Mouse (Mus musculus): Measurements from ENCODE around the gene Lpxn. TPM values are rescaled to one million over a fixed set of nuclear protein-coding genes. Genes with fewer than 3 reads are reported as not detected.

Lpxn gene
- 2.4 and 2.7 TPM in 2 replicates for polyA plus RNA-seq (2012; rRNA removed)

GRCm38 (mm10) chr19:12795511-12796327, at the start of gene Lpxn, which contains the start of gene Zfp91:
Gene Lpxn, plus strand, starts transcription at chr19:12796193.
Gene Zfp91, minus strand, starts transcription at chr19:12796126.

GRCm38 (mm10) chr19:12765308-12765707, 30.7 kb upstream of the Lpxn start, which contains the start of gene Cntf:
Gene Cntf, minus strand, starts transcription at chr19:12765632.

DNA sequence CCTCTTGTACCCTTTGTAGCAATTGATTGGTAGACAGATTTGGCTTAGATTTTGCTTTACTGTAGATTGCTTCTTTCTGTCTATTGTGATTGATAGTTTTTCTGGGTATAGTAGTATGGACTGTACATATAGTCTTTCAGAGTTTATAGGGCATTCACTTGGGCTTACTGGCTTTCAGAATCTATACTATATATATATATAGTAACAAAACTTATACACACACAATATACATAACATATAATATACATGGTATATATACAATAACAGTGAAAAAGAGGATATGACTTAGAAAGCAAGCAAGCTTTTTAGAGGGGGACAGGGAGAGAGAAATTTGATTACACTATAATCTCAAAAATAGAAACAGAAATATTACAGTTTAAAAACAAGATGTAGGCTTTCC, 50.4 kb downstream of the Lpxn start, which contains the start of gene Gm5244:
Gene Gm5244 (plus strand): TSS at position 301 of the 400 bp plus-strand sequence.

GRCm38 (mm10) chr19:12856983-12857382, 61.0 kb downstream of the Lpxn start, which contains the start of gene Olfr1444:
Gene Olfr1444, plus strand, starts transcription at chr19:12857283.

Other genes with a start within 250 kb of the Lpxn start
- 0.09 TPM in 1 of 2 replicates, not detected in the other for gene Gm4952, start 196.2 kb upstream of the Lpxn start, polyA plus RNA-seq (2012; rRNA removed)
- not detected in 2 replicates for gene Glyat, start 162.9 kb upstream of the Lpxn start, polyA plus RNA-seq (2012; rRNA removed)
- gene Olfr1442, start 125.8 kb upstream of the Lpxn start, polyA plus RNA-seq (2012; rRNA removed): not detected in 2 replicates
- gene Olfr1443, start 118.1 kb upstream of the Lpxn start, polyA plus RNA-seq (2012; rRNA removed): not detected in 2 replicates
- not detected in 2 replicates for gene Keg1, start 100.4 kb upstream of the Lpxn start, polyA plus RNA-seq (2012; rRNA removed)
- gene Cntf, start 30.6 kb upstream of the Lpxn start, polyA plus RNA-seq (2012; rRNA removed): 0.58 TPM in 1 of 2 replicates, not detected in the other
- gene Zfp91, start 67 bp upstream of the Lpxn start, polyA plus RNA-seq (2012; rRNA removed): 12.1 and 13.4 TPM in 2 replicates
- gene Gm5244, start 50.5 kb downstream of the Lpxn start, polyA plus RNA-seq (2012; rRNA removed): not detected in 2 replicates
- gene Olfr1444, start 61.1 kb downstream of the Lpxn start, polyA plus RNA-seq (2012; rRNA removed): not detected in 2 replicates
- not detected in 2 replicates for gene Olfr1445, start 87.7 kb downstream of the Lpxn start, polyA plus RNA-seq (2012; rRNA removed)
- not detected in 2 replicates for gene Olfr1446, start 97.3 kb downstream of the Lpxn start, polyA plus RNA-seq (2012; rRNA removed)
- gene Olfr1447, start 107.5 kb downstream of the Lpxn start, polyA plus RNA-seq (2012; rRNA removed): not detected in 2 replicates
- gene Olfr1448, start 128.2 kb downstream of the Lpxn start, polyA plus RNA-seq (2012; rRNA removed): not detected in 2 replicates
- not detected in 2 replicates for gene Olfr1449, start 134.6 kb downstream of the Lpxn start, polyA plus RNA-seq (2012; rRNA removed)
- gene Olfr1450, start 154.1 kb downstream of the Lpxn start, polyA plus RNA-seq (2012; rRNA removed): not detected in 2 replicates
- not detected in 2 replicates for gene Olfr1451, start 198.8 kb downstream of the Lpxn start, polyA plus RNA-seq (2012; rRNA removed)
- not detected in 2 replicates for gene Olfr1453, start 232.1 kb downstream of the Lpxn start, polyA plus RNA-seq (2012; rRNA removed)

Measured in ovary, adult 2 months (tissue).